Mouse (Mus musculus): Measurements from ENCODE around the gene Cacna1d.

DNA sequence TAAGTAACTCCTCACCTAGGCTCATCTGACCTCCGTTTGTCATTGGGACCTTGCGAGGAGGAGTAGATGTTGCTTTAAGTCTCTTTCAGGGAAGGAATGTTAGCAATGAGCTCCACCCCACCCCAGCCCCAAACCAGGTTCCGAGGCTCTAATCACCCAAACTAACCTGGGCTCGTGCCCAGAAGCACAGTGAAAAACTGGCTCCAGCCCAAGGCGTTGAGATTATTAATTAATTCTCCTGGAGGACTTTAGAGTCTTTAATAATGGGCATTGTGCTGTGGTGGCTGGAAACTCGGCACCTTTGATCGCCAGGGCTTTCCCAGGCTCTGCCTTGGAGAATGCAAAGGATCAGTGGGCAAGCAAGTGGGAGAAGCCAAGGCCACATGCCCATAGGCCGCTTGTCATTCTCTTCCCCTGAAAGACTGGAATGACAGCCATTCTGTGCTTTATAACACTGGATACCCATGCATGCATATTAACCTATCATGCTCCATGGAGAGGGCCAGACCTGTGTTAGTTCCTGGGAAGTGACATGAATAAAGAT, 39.5 kb upstream of the Cacna1d start:
- TF ChIP-seq POLR2A (IDR thresholded peaks at IDR 0.05; ENCODE audit: extremely low read depth, insufficient read depth, low read length) (no peak), CTCF (IDR thresholded peaks at IDR 0.05; ENCODE audit: low read depth, low read length) (no peak)

Measured in liver, adult 2 months (tissue).